Mouse (Mus musculus) CD4-positive, CD25-positive, alpha-beta regulatory T cell (primary cell): Measurements from ENCODE around the gene Olfr287. TPM values are rescaled to one million over a fixed set of nuclear protein-coding genes. Genes with fewer than 3 reads are reported as not detected.

Experiments
- polyA plus RNA-seq: library from polyadenylated mRNA; unstranded; fragments of 100-300 nt; shearing (Covaris generic); gene quantifications from one replicate; pipeline ENCODE4 v1.2.1, GENCODE M21; 2017

Gene Olfr287
- polyA plus RNA-seq, result not detected

GRCm38 (mm10) chr15:98220877-98221276 lies at the start of gene Olfr287, which contains the start of gene Gm44579:
Olfr287 (minus strand) TSS chr15:98221056.
Gm44579 (minus strand) TSS chr15:98220977.

GRCm38 (mm10) chr15:98257193-98257592 lies 36.3 kb upstream of the Olfr287 start, which contains the start of gene H1fnt:
H1fnt (minus strand) TSS chr15:98257293.

GRCm38 (mm10) chr15:98234350-98234749 lies 13.5 kb upstream of the Olfr287 start, which contains the start of gene Olfr286:
Olfr286 (minus strand) TSS chr15:98234450.

DNA sequence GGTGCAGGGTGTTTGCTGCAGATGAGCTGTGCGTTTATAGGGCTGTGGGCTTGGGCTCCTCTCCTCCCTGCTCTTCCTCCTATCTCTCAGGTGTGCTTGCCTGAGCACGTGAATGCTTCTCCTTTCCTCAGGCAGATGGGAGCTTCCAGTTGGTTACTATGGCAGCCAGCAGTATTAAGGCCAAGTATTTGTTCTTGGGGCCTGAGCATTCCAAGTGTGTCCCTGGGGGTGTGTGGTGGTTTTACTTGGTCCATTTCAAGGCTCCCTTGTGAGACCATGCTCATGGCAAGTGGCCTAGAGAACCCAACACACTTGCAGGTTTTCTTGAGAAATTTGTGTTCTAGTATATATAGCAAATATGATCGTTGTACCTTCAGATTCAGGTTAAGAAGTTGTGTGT lies 25.4 kb downstream of the Olfr287 start, which contains the start of gene Olfr288:
TSS of gene Olfr288 (minus strand) at position 101 of the 400 bp plus-strand sequence.

DNA sequence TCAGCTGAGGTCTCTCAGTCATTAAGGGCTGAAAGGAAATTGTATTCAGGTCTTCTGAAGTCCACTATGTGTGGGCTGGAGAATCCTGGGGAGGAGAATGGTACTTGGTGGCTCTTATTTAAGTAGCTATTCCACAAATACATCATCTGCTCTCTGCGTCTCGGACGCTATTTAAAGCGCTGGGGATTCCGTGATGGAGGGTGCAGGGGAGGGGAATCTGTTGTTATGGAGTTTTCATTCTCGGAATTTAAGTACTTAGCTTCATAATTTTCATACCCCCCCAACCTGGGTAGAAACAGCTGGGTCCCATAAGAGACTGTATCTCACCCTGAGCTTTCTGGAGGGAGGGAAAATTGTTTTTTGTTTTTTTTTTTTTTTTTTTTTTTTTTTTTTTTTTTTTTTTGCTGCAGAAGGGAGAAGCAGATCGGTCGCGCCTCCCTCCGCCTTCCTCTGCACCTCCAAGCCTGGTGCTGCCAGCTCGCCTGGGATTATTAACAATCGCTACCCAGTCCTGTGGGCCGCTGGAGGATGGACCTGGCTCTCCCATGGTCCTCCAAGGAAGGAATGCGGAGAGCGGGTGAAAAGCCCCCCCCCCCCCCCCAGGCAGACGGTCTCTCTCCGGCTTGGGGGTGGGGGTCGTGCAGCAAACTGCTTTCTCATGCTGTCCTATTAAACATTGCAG lies 53.8 kb downstream of the Olfr287 start, which contains the start of gene Ccdc184:
TSS of gene Ccdc184 (plus strand) at position 196 of the 682 bp plus-strand sequence.

DNA sequence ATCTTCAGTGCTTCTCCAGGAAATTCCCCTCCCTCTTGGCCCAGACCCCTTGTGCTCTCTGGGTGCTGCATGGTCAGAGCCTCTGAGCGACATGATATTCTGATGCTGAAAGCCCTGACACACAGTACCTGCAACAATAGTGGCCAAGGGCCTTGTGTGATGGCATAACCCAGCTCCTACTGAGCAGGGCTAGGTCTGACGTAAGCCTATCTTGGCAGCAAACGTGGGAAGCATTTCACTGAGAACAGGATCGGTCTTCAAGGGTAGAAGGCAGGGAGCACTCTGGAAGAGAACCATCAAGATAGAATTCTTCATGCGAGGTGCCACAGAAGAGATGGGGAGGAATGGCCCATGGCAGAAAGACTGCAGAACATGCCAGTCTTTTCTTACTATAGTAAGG lies 55.3 kb downstream of the Olfr287 start, which contains the start of gene Asb8:
TSS of gene Asb8 (minus strand) at position 101 of the 400 bp plus-strand sequence.

Other genes with a start within 250 kb of the Olfr287 start
- gene Col2a1, start 216.4 kb downstream of the Olfr287 start, polyA plus RNA-seq, result not detected
- gene Pfkm, start 128.5 kb downstream of the Olfr287 start, polyA plus RNA-seq, result 12.7 TPM
- gene Senp1, start 127.3 kb downstream of the Olfr287 start, polyA plus RNA-seq, result 45.7 TPM
- gene Asb8, start 55.4 kb downstream of the Olfr287 start, polyA plus RNA-seq, result 40.0 TPM
- gene Ccdc184, start 53.9 kb downstream of the Olfr287 start, polyA plus RNA-seq, result 0.07 TPM
- not detected for gene Olfr288, start 25.5 kb downstream of the Olfr287 start, polyA plus RNA-seq
- not detected for gene Gm44579, start 79 bp downstream of the Olfr287 start, polyA plus RNA-seq
- gene Olfr286, start 13.4 kb upstream of the Olfr287 start, polyA plus RNA-seq, result 0.07 TPM
- not detected for gene H1fnt, start 36.2 kb upstream of the Olfr287 start, polyA plus RNA-seq
- not detected for gene Zfp641, start 75.1 kb upstream of the Olfr287 start, polyA plus RNA-seq
- gene Olfr285, start 96.3 kb upstream of the Olfr287 start, polyA plus RNA-seq, result not detected
- gene Olfr284, start 119.9 kb upstream of the Olfr287 start, polyA plus RNA-seq, result not detected
- gene Olfr283, start 159.9 kb upstream of the Olfr287 start, polyA plus RNA-seq, result not detected
- gene Olfr282, start 210.2 kb upstream of the Olfr287 start, polyA plus RNA-seq, result not detected
- gene Olfr281, start 231.5 kb upstream of the Olfr287 start, polyA plus RNA-seq, result 0.05 TPM
- gene OR5BS1P, start 248.8 kb upstream of the Olfr287 start, polyA plus RNA-seq, result not detected